Mouse (Mus musculus): Measurements from ENCODE around the gene Gm9.
"Not testable (repeated sequence)": the region's sequence is repeated elsewhere in the genome, so short reads cannot be mapped to it uniquely, and the experiment has no call there.

Gm9 gene

DNA sequence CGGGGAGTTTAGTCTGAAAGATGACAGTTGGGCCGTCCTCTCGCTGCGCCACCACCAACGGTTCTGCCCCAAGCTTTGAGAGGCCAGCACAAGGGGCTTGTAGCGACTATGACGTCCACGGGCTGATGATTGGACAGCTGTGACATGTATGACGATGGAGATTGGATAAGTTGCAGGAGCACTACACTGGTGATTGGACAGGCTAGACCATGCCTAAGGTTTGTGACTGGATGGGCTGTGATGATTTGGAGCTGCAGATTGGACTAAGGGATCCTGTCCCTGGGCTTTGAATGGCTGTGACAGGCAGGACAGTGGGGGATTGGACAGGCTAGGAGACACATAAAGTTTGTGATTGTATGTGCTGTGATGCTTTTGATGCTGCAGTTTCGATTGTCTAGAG lies at the start of gene Gm9:
TSS of gene Gm9 (minus strand) at position 101 of the 400 bp plus-strand sequence.
- DNase-seq = no peak

DNA sequence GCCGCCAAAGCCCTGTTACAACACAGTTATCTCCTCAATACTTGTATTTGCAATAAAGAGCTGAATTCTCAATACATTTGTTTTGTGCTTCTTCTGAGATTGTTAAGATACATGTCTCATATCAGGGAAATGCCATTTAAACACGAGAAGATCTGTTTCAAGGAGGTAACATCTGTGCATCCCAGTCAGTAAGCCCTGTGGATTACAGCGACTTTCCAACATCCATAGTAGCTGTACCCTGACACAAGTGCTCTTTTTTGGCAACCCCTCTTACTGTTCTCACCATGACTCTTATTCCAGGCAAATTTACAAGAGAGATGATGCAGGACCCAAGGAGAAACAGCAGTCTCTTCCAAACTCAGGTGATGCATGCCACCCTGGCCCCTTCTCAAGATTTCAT lies 38.8 kb upstream of the Gm9 start, which contains the start of gene Rhox3a:
TSS of gene Rhox3a (plus strand) at position 301 of the 400 bp plus-strand sequence.
- DNase-seq = not testable (repeated sequence)

DNA sequence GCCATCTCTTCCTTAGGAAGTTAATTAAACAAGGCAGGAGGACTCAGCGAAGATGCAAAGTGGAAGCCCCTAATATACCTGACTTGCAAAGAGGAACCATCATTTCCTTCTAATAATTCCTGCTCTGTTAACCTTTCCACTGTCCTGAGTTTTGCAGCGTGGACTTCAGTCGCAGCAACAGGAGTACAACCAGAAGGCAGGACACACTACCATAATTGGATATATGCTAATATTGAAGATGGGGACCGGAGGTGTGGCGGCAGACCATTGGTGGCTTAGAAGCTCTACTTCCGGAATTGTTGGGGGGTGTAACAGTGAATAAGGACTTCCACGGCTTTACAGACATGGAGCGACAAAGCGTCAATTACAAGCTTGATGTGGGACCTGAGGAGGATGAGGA lies 33.8 kb upstream of the Gm9 start, which contains the start of gene Rhox2a:
TSS of gene Rhox2a (plus strand) at position 301 of the 400 bp plus-strand sequence.
- DNase-seq = not testable (repeated sequence)

DNA sequence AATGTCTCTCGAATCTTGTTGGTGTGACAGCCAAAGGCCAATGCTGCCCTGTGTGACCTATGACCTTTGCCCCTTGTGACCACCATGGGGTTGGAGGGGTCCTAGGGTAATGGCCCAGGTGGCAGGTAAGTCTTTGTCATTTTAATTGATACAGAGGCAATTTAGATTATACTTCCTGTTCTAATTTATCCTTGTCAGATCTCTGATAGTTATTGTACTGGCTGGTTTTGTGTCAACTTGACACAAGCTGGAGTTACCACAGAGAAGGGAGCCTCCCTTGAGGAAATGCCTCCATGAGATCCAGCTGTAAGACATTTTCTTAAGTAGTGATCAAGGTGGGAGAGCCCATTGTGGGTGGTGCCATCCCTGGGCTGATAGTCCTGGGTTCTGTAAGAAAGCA lies 11.3 kb upstream of the Gm9 start, which contains the start of gene Rhox1:
TSS of gene Rhox1 (minus strand) at position 101 of the 400 bp plus-strand sequence.
- not testable (repeated sequence) for DNase-seq

DNA sequence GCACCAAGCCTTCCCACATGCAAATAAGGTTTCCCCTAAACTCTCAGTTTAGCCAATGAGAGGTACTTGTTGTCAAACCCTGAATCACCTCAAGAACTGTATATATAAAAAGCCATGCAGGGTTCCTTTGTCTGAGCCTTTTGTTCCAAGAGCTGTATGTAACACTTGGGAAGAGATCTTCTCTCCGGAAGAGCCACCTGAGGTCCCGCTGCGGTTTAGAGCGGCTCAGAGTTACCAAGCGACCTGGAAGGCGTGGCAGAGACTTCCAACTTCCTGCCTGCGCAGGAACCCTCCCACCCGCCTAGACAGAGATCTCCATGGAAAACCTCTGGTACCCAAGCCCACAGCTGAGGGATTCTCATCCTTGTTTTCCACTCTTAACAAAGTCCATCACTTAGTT lies 12.2 kb downstream of the Gm9 start:
- no peak for DNase-seq

DNA sequence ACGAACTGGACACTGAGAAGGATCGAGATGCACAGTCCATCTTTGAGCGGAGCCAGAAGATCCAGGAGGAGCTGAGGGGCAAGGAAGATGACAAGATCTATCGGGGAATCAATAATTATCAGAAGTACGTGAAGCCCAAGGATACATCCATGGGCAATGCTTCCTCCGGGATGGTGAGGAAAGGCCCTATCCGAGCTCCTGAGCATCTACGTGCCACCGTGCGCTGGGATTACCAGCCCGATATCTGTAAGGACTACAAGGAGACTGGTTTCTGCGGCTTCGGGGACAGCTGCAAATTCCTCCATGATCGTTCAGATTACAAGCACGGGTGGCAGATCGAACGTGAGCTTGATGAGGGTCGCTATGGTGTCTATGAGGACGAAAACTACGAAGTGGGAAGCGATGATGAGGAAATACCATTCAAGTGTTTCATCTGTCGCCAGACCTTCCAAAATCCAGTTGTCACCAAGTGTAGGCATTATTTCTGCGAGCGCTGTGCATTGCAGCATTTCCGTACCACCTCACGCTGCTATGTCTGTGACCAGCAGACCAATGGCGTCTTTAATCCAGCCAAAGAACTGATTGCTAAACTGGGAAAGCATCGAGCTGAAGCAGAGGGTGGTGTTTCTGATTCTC lies 19.0 kb downstream of the Gm9 start:
- peak; percentile 5 for DNase-seq

DNA sequence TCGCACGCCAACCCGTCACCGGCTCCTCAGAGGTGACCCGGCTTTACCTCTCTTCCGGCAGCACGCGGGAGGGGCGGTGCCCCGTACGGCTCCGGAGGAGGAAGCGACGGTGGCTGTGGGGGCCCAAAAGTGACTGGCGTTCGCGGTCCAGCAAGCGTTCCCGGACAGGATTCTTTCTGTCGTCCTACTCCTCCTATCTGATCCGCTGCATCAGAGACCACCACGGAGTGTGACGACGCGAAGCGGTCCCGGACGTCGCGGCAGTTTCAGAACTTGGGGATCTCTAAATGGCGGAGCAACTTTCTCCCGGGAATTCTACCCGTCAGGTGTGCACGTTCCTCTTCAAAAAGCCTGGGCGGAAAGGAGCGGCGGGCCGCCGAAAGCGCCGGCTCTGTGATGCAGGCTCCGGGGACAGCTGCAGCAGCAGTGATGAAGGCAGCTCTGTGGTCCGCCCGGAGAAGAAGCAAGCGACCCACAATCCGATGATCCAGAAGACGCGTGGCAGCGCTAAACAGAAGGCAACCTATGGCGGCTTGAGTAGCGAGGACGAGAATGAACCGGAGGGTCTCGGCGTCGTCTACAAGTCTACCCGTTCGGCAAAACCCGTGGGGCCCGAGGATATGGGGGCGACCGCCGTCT lies 19.6 kb downstream of the Gm9 start, which contains the start of the genes Ndufa1 and Rnf113a1:
TSS of gene Ndufa1 (minus strand) at position 59 of the 639 bp plus-strand sequence.
TSS of gene Rnf113a1 (plus strand) at position 141 of the 639 bp plus-strand sequence.
- DNase-seq = peak; percentile 86

DNA sequence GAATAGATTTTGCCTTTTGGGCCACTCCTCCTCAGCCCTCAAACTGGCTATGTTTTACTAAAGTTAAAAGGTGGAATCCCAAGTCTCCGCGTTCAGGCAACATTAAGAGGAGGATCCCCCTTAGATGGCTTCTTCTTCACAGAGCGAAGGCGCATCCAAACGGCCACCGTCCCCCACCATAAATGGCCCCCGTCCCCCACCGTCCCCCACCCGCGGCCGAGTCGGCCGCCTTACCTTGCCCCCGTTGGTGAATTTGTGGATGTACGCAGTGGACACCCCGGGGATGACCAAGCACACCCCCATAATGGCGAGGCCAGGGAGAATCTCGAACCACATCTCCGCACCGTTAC lies 20.1 kb downstream of the Gm9 start:
- no peak for DNase-seq

DNA sequence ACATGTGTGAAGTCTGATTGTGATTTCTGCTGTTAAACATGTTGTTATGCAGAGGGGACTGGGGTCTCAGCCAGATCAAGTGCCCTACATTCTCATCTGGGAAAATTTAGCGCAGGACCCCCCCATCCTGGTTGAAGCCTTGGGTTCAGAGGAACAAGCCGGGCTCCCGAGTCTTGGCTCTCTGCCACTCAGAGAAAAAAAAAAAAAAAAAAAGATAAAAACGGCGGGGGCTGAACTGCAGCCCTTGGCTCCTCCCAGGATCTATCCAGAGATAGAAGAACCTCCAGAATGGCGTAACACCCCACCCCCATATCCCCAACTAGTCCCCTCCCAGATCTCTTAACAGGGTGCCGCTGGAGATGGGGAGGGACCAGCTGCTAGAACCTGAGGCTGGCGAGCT lies 26.4 kb downstream of the Gm9 start:
- DNase-seq = peak; percentile 10

DNA sequence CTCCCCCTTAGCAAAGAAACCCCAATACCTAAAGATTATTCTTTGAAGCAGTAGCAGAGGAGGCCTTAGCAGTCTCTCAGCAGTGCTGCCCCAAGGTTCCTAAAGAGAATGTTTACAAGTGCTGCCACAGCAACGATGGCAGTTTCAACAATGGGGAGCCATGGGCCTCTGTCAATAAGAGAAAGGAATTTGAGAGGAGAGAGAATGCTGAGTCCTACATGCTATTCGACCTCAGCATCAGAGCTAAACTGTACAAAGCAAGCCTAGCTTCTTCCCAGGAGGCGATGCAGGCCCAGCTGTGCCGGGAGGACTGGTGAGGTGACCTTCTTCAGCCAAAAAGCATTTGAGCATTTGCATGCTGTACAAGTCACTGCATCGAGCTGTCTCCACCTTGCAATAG lies 42.1 kb downstream of the Gm9 start, which contains the start of gene Akap14:
TSS of gene Akap14 (minus strand) at position 101 of the 400 bp plus-strand sequence.
- no peak for DNase-seq

DNA sequence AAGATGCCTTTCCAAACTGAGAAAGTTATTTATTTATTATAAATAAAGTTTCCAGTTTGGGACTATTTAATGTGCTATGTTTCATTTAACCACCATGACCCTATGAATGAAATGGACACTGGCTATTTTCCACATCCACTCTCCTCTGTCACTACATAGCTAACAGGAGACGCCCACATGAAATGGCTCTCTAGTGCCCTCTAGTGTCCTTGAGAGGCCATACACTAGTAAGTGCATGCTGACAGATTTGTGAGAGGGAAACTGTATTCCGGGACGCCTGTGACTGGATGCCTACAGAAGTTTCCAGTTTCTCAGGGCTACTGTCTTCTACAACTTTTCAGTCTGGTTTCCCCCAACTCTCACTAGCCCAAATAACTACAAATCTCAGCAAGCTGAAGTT lies 43.8 kb downstream of the Gm9 start:
- peak; percentile 10 for DNase-seq

DNA sequence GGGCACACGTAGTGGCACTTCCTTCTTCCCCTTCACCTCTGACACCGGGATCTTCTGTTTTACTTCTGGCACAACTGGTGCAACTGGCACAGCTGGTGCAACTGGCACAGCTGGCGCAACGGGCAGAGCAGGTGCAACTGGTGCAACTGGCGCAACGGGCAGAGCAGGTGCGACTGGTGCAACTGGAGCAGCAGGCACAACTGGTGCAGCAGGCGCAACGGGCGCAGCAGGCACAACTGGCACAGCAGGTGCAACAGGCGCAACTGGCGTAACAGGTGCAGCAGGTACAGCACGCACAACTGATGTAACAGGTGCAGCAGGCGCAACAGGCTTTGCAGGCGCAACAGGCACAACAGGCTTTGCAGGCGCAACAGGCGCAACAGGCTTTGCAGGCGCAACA lies 47.7 kb downstream of the Gm9 start:
- no peak for DNase-seq

DNA sequence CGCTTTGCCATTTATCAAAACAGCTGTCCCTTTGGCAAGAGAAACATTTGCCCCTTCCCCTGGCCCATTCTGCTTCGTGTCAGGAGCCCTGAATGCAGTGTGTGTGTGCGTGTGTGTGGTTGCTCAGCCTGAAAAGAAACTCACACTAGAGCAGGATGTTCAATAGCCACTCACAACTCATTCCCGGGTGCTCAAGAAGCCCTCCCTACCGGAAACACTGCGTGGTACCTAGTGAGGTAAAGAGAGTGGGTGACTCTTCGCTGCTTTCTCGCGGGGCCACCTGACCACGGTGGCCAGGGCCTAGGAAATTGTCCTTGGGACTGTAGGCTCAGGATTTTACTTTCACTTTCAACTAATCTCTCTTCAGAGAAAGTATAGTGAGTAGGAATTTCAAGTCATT lies 49.7 kb downstream of the Gm9 start:
- DNase-seq = no peak

All from cerebellum, adult 9-11 months (tissue).